Mouse (Mus musculus) lung, embryonic 16.5 days (tissue): Measurements from ENCODE around the gene Dppa5a. TPM values are rescaled to one million over a fixed set of nuclear protein-coding genes. Genes with fewer than 3 reads are reported as not detected.
A peak's percentile ranks its signal among the peaks of the same experiment; 100 is the strongest.

Experiments
- ATAC-seq: fragments of 200-750 bp; cut with Nextera tagmentation; 2 replicates; pipeline ENCODE4 v1.8.0; 2017; ENCODE audit warnings: low read depth, mild to moderate bottlenecking, moderate library complexity
- H3K27ac ChIP-seq: fragments of 300-500 bp; sonication (generic); 2 replicates; pipeline ENCODE4 v1.5.1; 2014; ENCODE audit warnings: mild to moderate bottlenecking, control low read depth, low read length
- H3K27me3 ChIP-seq: fragments of 300-500 bp; sonication (generic); 2 replicates; pipeline ENCODE4 v1.6.1; 2014; ENCODE audit warnings: low read depth, low read length, mixed read lengths; ENCODE audit not compliant: control insufficient read depth, insufficient read depth
- H3K36me3 ChIP-seq: fragments of 300-500 bp; sonication (generic); 2 replicates; pipeline ENCODE4 v1.6.1; 2014; ENCODE audit warnings: low read length; ENCODE audit not compliant: control insufficient read depth, insufficient read depth
- H3K4me1 ChIP-seq: fragments of 300-500 bp; sonication (generic); replicated peaks from 2 replicates; pipeline ENCODE4 v1.6.1; 2014; ENCODE audit warnings: low read length, mixed read lengths; ENCODE audit not compliant: control insufficient read depth, insufficient read depth
- H3K4me2 ChIP-seq: fragments of 300-500 bp; sonication (generic); 2 replicates; pipeline ENCODE4 v1.6.1; 2014; ENCODE audit warnings: low read depth, low read length, control low read depth
- H3K4me3 ChIP-seq: fragments of 300-500 bp; sonication (generic); 2 replicates; pipeline ENCODE4 v1.5.1; 2014; ENCODE audit warnings: mild to moderate bottlenecking, low read length, control low read depth
- H3K9ac ChIP-seq: fragments of 300-500 bp; sonication (generic); 2 replicates; pipeline ENCODE4 v1.6.1; 2014; ENCODE audit warnings: low read length, control low read depth
- H3K9me3 ChIP-seq: fragments of 300-500 bp; sonication (generic); 2 replicates; pipeline ENCODE4 v1.6.1; 2016; ENCODE audit warnings: low read length; ENCODE audit not compliant: control insufficient read depth
- WGBS: fragments of 180-500 bp; shearing (Covaris S2); extraction: QIAGEN DNeasy Blood & Tissue Kit; methylation state at CpG from one replicate; pipeline ENCODE4 v1.1.7; 2014; 5-methylcytosine and 5-hydroxymethylcytosine counted together
- polyA plus RNA-seq: library from polyadenylated mRNA; unstranded; fragments of >200 nt; fragmentation: Nextera tagmentation; extraction: Ambion mirVana; gene quantifications from 2 replicates; pipeline ENCODE4 v1.2.1, GENCODE M21; 2015

The Dppa5a gene
- polyA plus RNA-seq, 1 experiment from 2014 or later, result 0.44 TPM

DNA sequence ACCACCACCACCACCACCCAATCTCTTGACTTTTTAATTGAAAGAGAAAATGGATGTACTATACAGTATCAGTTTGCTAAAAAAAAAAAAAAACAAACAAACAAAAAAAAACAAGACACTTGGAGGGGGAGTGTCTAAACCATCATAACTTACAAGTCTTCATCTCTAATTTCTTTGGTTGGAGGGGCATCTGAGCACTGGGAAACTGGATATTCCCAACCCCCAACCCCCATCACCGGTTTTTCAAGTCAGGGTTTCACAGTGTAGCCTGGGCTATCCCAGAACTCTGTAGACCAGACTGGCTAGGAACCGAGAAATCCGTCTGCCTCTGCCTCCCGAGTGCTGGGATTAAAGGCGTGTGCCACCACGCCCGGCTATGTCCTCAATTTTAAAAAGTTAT is 1.8 kb upstream of the Dppa5a start:
- Histone ChIP-seq H3K4me1 (no peaks in the 10 kb centered on the region), H3K27ac (no peak overlapping the region), H3K9ac (no peak overlapping the region), H3K9me3 (no peaks in the 10 kb centered on the region), H3K4me2 (no peak overlapping the region), H3K4me3 (no peak overlapping the region), H3K27me3 (no peaks in the 10 kb centered on the region), H3K36me3 (no peaks in the 10 kb centered on the region)
- ATAC-seq, result no peak
- WGBS, result 89% methylated on average over 7 of the region's 7 CpGs

DNA sequence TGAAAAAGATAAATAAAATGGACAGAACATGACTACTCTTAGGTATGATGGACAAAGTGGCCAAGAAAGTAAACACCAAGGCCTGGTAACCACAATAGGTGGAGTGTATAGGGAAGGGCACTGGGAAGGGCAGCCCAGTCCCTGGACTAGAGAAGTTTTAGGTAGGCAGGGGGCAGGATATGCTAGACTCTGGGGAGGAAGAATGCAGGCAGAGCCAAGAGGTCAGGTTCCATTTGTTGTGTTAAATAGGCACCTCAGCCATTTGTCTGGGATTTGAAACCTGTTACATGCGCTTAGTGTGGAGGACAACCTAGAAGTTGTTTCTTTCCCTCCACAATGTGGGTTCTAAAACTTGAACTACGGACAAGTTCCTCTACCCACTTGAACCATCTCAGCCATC is 1.4 kb upstream of the Dppa5a start:
- Histone ChIP-seq H3K36me3 (no peaks in the 10 kb centered on the region), H3K27ac (no peak overlapping the region), H3K9ac (no peak overlapping the region), H3K9me3 (no peaks in the 10 kb centered on the region), H3K4me3 (no peak overlapping the region), H3K27me3 (no peaks in the 10 kb centered on the region), H3K4me2 (no peak overlapping the region), H3K4me1 (no peaks in the 10 kb centered on the region)
- 85% methylated on average over 2 of the region's 2 CpGs for WGBS
- ATAC-seq, result no peak

DNA sequence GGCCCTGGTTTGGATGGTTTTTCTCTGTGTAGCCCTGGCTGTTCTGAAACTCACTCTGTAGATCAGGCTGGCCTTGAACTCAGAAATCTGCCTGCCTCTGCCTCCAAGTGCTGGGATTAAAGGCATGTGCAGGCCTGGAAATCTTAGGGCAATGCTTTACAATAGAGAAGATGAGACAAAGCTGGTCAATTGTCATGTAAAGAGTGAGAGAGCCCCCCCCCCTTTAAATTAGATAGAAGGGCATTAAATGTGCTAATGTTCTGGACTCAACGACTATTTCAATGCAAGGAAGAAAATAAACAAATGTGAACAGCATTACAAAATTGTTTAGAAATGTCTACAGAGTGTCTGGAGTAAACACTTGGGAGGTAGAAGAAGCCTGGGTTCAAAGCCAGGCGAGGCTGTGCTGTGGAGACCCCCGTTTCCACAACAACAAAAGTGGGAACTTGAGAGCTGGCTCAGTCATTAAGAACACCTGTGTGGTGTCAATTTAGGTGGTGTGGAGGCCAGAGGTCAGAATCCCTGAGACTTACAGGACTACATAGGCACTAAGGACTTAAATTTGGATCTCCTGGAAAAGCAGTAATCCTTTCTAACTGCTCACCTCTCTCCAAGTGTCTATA is 805 bp upstream of the Dppa5a start:
- Histone ChIP-seq H3K4me1 (no peaks in the 10 kb centered on the region), H3K4me3 (no peak overlapping the region), H3K27ac (no peak overlapping the region), H3K27me3 (no peaks in the 10 kb centered on the region), H3K9me3 (no peaks in the 10 kb centered on the region), H3K36me3 (no peaks in the 10 kb centered on the region), H3K4me2 (no peak overlapping the region), H3K9ac (no peak overlapping the region)
- WGBS, result 62% methylated on average over 3 of the region's 3 CpGs
- ATAC-seq, result no peak

DNA sequence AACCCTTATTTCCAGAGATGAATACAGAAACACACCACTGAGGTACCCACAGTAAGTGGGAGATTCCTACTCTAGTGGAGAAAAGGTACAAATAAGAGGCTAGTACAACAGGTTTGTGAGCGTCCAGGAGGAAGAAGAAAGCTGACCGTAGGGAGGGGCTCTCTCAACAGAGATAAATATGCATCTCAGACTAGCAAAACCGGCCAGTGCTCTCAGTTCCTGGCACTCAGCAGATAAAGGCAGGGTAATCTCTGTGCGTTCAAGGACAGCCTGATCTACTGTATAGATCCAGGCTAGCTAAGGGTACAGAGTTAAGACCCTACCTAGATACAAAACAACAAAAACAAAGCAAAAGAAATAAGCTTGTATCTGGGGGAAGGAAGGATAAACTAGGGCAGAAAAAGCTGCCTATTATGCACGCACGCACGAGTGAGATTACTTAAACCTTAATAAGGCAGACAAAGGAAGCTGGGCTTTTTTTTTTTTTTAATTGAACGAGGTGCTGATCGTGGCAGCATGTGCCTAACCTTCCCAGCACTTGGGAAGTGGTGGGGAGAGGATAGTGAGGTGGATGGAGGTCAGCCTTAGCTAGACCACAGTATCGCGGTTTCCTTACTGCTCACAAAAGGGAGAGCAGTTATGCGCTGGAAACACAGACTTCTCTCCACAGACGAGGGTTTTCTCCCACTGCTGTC is 2.0 kb downstream of the Dppa5a start:
- Histone ChIP-seq H3K4me1 (0 out of 2 replicates have a peak, but pooled peaks cover 3% of the 10 kb centered on the region), H3K36me3 (no peaks in the 10 kb centered on the region), H3K4me2 (no peak overlapping the region), H3K9ac (no peak overlapping the region), H3K4me3 (no peak overlapping the region), H3K9me3 (no peaks in the 10 kb centered on the region), H3K27ac (no peak overlapping the region), H3K27me3 (no peaks in the 10 kb centered on the region)
- WGBS, result 56% methylated on average over 13 of the region's 13 CpGs
- no peak for ATAC-seq

DNA sequence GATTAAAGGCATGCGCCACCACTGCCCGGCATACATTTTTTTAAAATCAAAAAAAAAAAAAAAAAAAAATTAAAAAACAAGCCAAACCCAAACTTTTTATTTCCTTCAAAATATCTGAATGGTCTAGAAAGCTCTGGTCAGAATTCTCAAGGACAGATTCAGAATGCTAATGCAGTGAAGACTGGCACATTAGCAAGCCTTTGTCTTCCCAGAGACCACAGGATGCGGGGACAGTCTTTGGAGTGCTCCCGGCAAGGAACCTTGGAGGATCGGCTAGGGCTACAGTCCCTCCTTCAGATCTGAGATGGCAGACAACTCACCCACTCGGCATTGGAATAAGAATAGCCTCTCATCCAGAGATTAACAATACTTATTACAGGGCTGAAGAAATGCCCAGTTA is 3.3 kb downstream of the Dppa5a start:
- Histone ChIP-seq H3K36me3 (no peaks in the 10 kb centered on the region), H3K9me3 (no peaks in the 10 kb centered on the region), H3K27ac (no peak overlapping the region), H3K9ac (no peak overlapping the region), H3K27me3 (no peaks in the 10 kb centered on the region), H3K4me2 (no peak overlapping the region), H3K4me1 (0 out of 2 replicates have a peak, but pooled peaks cover 3% of the 10 kb centered on the region), H3K4me3 (no peak overlapping the region)
- no peak for ATAC-seq
- WGBS, result 90% methylated on average over 6 of the region's 6 CpGs

DNA sequence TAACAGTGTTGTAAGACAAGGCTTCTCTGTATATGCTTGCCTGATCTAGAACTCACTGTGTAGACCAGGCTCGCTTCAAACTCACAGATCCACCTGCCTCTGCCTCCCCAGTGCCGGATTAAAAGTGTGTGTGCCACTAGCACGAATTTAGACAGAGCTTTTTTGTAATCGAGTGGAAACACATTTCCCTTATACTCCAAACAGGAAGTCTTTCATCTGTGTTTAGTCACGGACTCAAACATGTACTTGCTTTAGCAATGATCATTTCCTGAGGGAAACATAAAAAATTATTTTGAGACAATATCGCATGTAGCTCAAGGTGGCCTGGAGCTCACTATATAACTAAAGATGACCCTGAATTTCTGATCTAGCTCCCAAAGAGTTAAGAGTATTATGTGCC is 4.6 kb downstream of the Dppa5a start:
- Histone ChIP-seq H3K9ac (no peak overlapping the region), H3K4me3 (no peak overlapping the region), H3K4me1 (0 out of 2 replicates have a peak, but pooled peaks cover 3% of the 10 kb centered on the region), H3K27me3 (no peaks in the 10 kb centered on the region), H3K36me3 (no peaks in the 10 kb centered on the region), H3K9me3 (no peaks in the 10 kb centered on the region), H3K27ac (no peak overlapping the region), H3K4me2 (no peak overlapping the region)
- WGBS, result 57% methylated on average over 6 of the region's 6 CpGs
- no peak for ATAC-seq

DNA sequence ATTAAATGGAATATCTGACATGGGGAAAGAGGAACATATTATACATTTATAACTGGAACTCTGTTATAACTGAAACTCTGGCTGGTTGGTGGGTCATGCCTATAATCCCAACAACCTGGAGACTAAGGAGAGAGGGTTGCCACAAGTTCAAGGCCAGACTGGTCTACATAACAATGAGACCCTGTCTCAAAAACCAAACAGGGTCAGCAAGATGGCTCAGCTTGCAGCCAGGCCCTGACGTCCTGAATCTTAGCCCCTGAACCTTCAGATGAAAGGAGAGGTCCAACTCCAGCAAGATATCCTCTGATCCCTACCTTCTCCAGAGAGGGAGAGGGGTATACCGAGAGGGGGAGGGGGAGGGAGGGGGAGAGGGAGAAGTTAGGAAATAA is 7.5 kb downstream of the Dppa5a start:
- no peak overlapping the region for H3K4me2 ChIP-seq
- H3K9me3 ChIP-seq, result no peaks in the 10 kb centered on the region
- 0 out of 2 replicates have a peak, but pooled peaks cover 3% of the 10 kb centered on the region for H3K4me1 ChIP-seq
- no peak for ATAC-seq
- no peaks in the 10 kb centered on the region for H3K36me3 ChIP-seq
- no peak overlapping the region for H3K27ac ChIP-seq
- H3K4me3 ChIP-seq, result no peak overlapping the region
- H3K9ac ChIP-seq, result no peak overlapping the region
- WGBS, result 28% methylated on average over 2 of the region's 2 CpGs
- no peaks in the 10 kb centered on the region for H3K27me3 ChIP-seq

DNA sequence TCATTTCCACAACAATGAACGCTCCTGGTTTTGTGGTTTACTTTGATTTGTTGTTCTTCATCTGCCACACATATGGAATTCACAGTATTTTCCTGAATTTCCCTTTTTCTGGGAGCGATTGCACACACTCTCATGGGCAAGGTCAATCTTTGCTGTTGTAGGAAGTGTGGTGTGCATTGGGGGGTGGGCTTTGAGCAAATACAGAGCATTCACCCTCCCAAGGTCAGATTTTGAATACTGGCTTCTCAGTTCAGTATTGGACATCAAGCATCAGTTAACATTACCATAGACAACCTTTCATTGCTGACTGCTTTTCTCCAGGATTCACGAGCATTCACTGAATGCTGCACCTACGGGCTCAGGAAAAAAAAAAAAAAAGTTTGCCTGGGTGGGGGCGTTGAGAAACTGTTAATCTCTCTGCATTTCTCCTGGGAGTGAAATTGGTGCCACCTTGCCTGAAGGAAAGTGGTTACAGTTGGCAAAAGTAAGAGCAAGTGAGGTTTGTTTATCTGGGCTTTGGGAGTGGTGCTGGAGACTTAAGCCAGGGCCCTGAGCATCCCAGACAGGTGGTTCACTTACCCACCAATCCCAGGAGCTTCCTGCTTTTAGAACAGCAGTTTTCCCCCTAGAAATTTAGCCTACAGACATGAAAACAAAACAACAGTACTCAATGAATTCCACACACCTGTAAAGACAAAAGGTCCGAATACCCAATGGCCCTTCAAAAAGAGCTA is 8.1 kb downstream of the Dppa5a start:
- no peak for ATAC-seq
- Histone ChIP-seq H3K9ac (no peak overlapping the region), H3K27ac (no peak overlapping the region), H3K9me3 (no peaks in the 10 kb centered on the region), H3K4me3 (no peak overlapping the region), H3K4me2 (no peak overlapping the region), H3K4me1 (0 out of 2 replicates have a peak, but pooled peaks cover 3% of the 10 kb centered on the region), H3K27me3 (no peaks in the 10 kb centered on the region), H3K36me3 (no peaks in the 10 kb centered on the region)
- 77% methylated on average over 6 of the region's 6 CpGs for WGBS

DNA sequence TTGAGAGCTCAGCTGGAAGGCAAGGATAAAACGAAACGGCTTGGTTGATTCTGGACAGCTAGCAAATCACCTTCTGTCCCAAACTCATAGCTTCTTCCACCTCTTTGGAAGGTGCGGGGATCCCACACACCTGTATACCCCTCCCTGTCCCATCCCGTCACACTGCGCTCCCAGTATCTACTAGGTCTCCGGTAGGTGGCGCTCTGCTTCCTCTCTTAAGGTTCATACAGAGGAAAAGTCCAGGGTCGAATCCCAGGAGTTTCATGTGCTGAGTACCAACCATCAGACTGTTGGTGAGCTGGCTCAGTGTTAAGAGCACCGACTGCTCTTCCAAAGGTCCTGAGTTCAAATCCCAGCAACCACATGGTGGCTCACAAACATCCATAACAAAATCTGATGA is 9.9 kb downstream of the Dppa5a start:
- Histone ChIP-seq H3K9ac (no peak overlapping the region), H3K4me2 (no peak overlapping the region), H3K36me3 (no peaks in the 10 kb centered on the region), H3K27me3 (no peaks in the 10 kb centered on the region), H3K27ac (no peak overlapping the region), H3K4me3 (no peak overlapping the region), H3K4me1 (0 out of 2 replicates have a peak, but pooled peaks cover under 1% of the 10 kb centered on the region), H3K9me3 (no peaks in the 10 kb centered on the region)
- peak; percentile 60; the same call in 1 of the 2 replicates for ATAC-seq
- 12% methylated on average over 9 of the region's 9 CpGs for WGBS
